Mouse (Mus musculus) lung, adult 2 months (tissue): ENCODE measurements around the gene Rimkla. TPM values are rescaled to one million over a fixed set of nuclear protein-coding genes. Genes with fewer than 3 reads are reported as not detected.
"Not testable (repeated sequence)": the region's sequence is repeated elsewhere in the genome, so short reads cannot be mapped to it uniquely, and the experiment has no call there.

Experiments
- DNase-seq: peaks from one replicate; pipeline ENCODE4 v3.0.0; 2022
- H3K4me1 ChIP-seq: fragments of 200-500 bp; 2 replicates; pipeline ENCODE4 v1.6.1; 2011; ENCODE audit warnings: low read length; ENCODE audit not compliant: control insufficient read depth, insufficient read depth
- H3K4me3 ChIP-seq: fragments of 200-500 bp; replicated peaks from 2 replicates; pipeline ENCODE3; 2011; ENCODE audit warnings: low read depth, mild to moderate bottlenecking, control low read depth, low read length; ENCODE audit errors: extremely low read depth
- CTCF ChIP-seq: fragments of 200-500 bp; IDR thresholded peaks from 2 replicates; pipeline ENCODE4 v1.5.1; 2011; ENCODE audit warnings: mild to moderate bottlenecking, low read length, control low read depth; ENCODE audit not compliant: insufficient read depth
- POLR2A ChIP-seq: fragments of 200-500 bp; IDR thresholded peaks from 2 replicates; pipeline ENCODE4 v1.6.1; 2011; ENCODE audit warnings: low read depth, mild to moderate bottlenecking, control low read depth, low read length, borderline replicate concordance; ENCODE audit errors: extremely low read depth
- WGBS: fragments of 180-500 bp; shearing (Covaris S2); methylation state at CpG from one replicate; pipeline ENCODE4 v1.1.7; 2018; 5-methylcytosine and 5-hydroxymethylcytosine counted together
- polyA plus RNA-seq: library from polyadenylated mRNA; depleted of rRNA; stranded (reverse); fragments of >200 nt; gene quantifications from 2 replicates; pipeline ENCODE4 v1.2.3, GENCODE M21; 2012; rRNA removed

Gene Rimkla
- 0.14 and 0.19 TPM in 2 replicates for polyA plus RNA-seq

DNA sequence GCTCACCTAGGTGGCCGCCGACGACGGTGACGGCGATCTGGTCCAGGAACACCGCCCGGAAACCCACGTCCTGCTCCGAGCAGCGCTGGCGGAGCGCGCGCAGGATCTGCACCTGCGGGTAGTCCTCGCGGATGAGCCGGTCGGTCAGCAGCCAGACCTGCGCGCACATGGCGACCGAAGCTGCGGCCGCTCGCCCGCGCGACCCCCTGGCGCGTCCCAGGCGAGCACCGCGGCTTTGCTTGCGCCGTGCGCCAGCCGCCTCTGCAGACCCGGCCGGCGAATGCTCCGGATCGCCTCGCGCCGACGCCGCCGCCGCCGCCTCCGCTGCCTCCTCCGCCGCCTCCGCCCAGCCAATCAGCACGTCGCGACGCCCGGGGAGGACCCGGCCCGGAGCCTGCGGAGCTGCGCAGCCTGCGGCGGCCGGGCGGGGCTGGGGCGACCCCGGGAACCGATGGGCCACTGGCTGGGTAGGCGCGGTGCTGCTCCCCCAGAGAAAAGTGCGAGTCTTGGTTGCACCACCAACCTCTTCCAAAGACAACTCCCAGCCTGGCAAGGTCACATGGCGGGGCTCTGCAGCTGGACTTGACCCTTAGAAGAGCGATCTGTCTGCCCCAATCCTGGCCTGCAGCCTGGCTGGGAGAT lies at the start of gene Rimkla:
Gene Rimkla, minus strand, starts transcription at position 338 of the 642 bp plus-strand sequence.
- TF ChIP-seq POLR2A (no peak), CTCF (no peak)
- Histone ChIP-seq H3K4me1 (no peaks in the 10 kb centered on the region), H3K4me3 (peak within 1 kb of the TSS; percentile 39)
- WGBS = 2% methylated on average over 77 of the region's 77 CpGs
- DNase-seq = peak; percentile 61

GRCm38 (mm10) chr4:119540533-119540890 lies 48.1 kb upstream of the Rimkla start:
- no peak for DNase-seq
- WGBS = 4% methylated on average over 10 of the region's 10 CpGs

DNA sequence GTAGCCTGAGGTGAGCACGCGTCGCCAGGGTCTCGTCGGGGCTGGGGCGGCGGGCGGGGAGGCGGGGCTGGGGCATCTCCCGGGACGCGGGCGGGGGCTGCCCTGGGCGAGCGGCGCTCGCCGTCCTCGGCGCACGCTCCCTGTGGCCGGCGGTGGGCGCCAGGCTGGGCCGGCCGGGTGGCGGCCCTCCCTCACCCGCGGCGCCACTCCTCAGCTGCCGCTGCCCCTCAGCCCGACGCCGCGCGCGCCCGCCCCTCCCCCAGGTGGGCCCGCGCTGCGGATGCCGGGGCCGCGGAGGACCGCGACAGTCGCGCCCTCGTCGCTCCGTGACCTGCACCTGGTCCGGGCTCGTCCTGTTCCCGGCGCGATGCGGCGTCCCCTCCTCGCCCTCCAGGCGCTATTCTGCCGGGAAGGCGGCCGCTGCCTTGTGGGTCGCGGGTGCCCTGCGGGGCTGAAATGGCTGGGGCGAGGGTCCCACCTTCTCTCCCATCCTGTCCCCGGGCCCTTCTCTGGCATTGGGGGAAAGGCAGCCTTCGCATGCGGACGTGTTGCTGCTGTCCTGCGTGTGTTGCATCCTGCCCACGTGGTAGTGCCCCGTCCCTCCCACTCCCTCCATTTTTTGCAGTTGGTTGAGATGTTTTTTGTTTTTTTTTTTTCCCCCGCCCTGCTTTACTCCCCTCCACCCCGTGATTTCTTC lies 47.6 kb upstream of the Rimkla start:
- TF ChIP-seq POLR2A (no peak; the same call in 1 of the 2 replicates), CTCF (no peak)
- peak overlapping the region; percentile 97 for H3K4me3 ChIP-seq
- H3K4me1 ChIP-seq = peaks cover 13% of the 10 kb centered on the region
- WGBS = under 1% methylated on average over 66 of the region's 76 CpGs
- DNase-seq = peak; percentile 45

More at GRCm38 (mm10) chr4:119540533-119540890, 48.1 kb upstream of the Rimkla start:
- H3K4me3 ChIP-seq = peak overlapping the region; percentile 97
- H3K4me1 ChIP-seq = peaks cover 13% of the 10 kb centered on the region
- TF ChIP-seq CTCF = no peak
- TF ChIP-seq POLR2A = no peak

GRCm38 (mm10) chr4:119539031-119539824 lies 46.8 kb upstream of the Rimkla start, which contains the start of gene Frg2f1:
Frg2f1 (minus strand) TSS chr4:119539529.
- peak; percentile 92 for DNase-seq
- under 1% methylated on average over 83 of the region's 85 CpGs for WGBS
- peak; percentile 54 for TF ChIP-seq POLR2A
- TF ChIP-seq CTCF = no peak
- Histone ChIP-seq H3K4me1 (peaks cover 13% of the 10 kb centered on the region), H3K4me3 (peak within 1 kb of the TSS; percentile 97)

DNA sequence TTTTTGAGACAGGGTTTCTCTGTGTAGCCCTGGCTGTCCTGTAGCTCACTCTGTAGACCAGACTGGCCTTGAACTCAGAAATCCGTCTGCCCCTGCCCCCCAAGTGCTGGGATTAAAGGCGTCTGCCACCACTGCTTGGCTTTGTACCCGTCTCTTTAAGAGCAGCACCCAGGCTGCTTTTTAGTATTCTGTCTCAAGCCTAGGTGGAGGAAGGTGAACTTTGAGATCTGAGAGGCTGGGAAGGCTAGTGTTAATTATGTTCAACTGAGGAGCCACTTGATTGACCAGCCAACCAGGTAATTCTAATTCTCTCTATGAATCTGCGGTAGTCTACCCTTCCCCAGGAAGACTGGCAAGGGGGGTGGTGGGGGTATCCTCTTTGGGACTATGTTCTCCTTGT lies 45.0 kb upstream of the Rimkla start:
- Histone ChIP-seq H3K4me1 (peaks cover 13% of the 10 kb centered on the region), H3K4me3 (no peak overlapping the region)
- TF ChIP-seq CTCF = no peak
- no peak for TF ChIP-seq POLR2A
- 90% methylated on average over 4 of the region's 4 CpGs for WGBS
- DNase-seq = no peak

DNA sequence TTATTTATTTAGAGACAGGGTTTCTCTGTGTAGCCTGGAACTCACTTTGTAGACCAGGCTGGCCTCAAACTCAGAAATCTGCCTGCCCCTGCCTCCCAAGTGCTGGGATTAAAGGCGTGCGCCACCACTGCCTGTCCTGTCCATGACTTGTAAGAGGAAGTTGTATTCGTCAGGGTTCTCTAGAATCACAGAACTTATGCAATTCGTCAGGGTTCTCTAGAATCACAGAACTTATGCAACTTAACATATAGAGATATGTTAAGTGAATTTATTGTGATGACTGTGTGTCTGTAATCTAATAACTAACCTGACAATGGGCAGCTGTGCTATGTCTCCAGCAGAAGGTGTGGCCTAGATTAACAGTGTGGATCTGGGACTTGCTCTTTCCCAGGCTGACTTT lies 44.2 kb upstream of the Rimkla start, which contains the start of gene Foxj3:
Gene Foxj3, plus strand, starts transcription at position 390 of the 400 bp plus-strand sequence.
- peaks cover 13% of the 10 kb centered on the region for H3K4me1 ChIP-seq
- not testable (repeated sequence) for DNase-seq, H3K4me3 ChIP-seq
- 84% methylated on average over 4 of the region's 4 CpGs for WGBS

GRCm38 (mm10) chr4:119535103-119535502 lies 42.7 kb upstream of the Rimkla start:
- peak; percentile 14 for DNase-seq
- H3K4me1 ChIP-seq = peaks cover 6% of the 10 kb centered on the region
- no peak overlapping the region for H3K4me3 ChIP-seq
- WGBS = 37% methylated on average over 4 of the region's 4 CpGs
- TF ChIP-seq POLR2A (no peak), CTCF (no peak)

GRCm38 (mm10) chr4:119531813-119532212 lies 39.4 kb upstream of the Rimkla start:
- H3K4me3 ChIP-seq = no peak overlapping the region
- H3K4me1 ChIP-seq = no peaks in the 10 kb centered on the region
- TF ChIP-seq CTCF = no peak
- no peak for TF ChIP-seq POLR2A
- no peak for DNase-seq
- WGBS = 83% methylated on average over 2 of the region's 2 CpGs

DNA sequence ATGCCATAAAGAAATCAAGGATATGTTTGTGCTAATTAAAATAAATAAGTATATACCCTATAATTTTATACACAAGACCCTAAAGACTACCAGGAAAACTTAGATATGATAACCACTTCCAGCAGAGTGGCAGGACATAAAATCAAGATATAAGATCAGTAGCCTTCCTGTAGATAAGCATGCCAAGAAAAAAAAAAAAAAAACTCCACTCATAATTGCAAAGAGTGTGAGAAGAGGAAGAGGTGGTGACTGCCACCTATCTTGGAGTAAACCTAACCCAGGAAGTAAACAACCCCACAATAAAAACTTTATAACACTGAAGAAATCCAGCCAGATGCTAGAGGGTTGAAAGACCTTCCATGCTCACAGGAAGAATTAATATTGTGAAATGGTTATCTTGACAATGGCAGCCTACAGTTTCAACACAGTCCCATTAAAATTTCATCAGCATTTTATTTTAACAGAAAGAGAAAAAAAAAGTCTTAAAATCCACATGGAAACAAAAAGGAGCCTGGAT lies 34.0 kb upstream of the Rimkla start:
- H3K4me1 ChIP-seq = no peaks in the 10 kb centered on the region
- DNase-seq = no peak
- no peak for TF ChIP-seq CTCF
- no peak for TF ChIP-seq POLR2A
- H3K4me3 ChIP-seq = no peak overlapping the region
